Mouse (Mus musculus) lung, postnatal 36 days (tissue): ENCODE data around the gene Rbm38.

ENCODE experiments used
- DNase-seq: peaks from one replicate; pipeline ENCODE4 v3.0.0; 2022; ENCODE audit warnings: mixed read lengths

Gene Rbm38

GRCm38 (mm10) chr2:173061443-173062351 is 41.4 kb downstream of the Rbm38 start:
- DNase-seq = peak; percentile 37

- no peak for DNase-seq
These were observed 42.9 kb downstream of the Rbm38 start for GRCm38 (mm10) chr2:173063219-173063618.

- no peak for DNase-seq
These were observed 44.6 kb downstream of the Rbm38 start for GRCm38 (mm10) chr2:173064864-173065263.

- DNase-seq = peak; percentile 14
These were observed 52.6 kb downstream of the Rbm38 start for GRCm38 (mm10) chr2:173072948-173073347.

GRCm38 (mm10) chr2:173073666-173074065 is 53.4 kb downstream of the Rbm38 start:
- DNase-seq = no peak

GRCm38 (mm10) chr2:173076921-173077320 is 56.6 kb downstream of the Rbm38 start:
- no peak for DNase-seq

- no peak for DNase-seq
These were observed 59.7 kb downstream of the Rbm38 start for GRCm38 (mm10) chr2:173079766-173080549.

- peak; percentile 86 for DNase-seq
These were observed 60.5 kb downstream of the Rbm38 start for GRCm38 (mm10) chr2:173080785-173081241.

GRCm38 (mm10) chr2:173082706-173083105 is 62.4 kb downstream of the Rbm38 start:
- DNase-seq = no peak

- no peak for DNase-seq
These were observed 62.8 kb downstream of the Rbm38 start for GRCm38 (mm10) chr2:173083106-173083505.

GRCm38 (mm10) chr2:173083712-173084475 is 63.6 kb downstream of the Rbm38 start:
- DNase-seq = peak; percentile 79
